Mouse (Mus musculus) embryo, embryonic 10.5 days (tissue): ENCODE measurements at regions not wholly inside any gene's neighbourhood (a gene's known extent, or its start where the extent isn't known, plus 50 kb on each side); places are given as distances from the start of the nearest gene placed in this dataset.

Source experiments
- DNase-seq: peaks from one replicate; pipeline ENCODE4 v3.0.0-alpha.2; 2015; ENCODE audit warnings: low spot score

DNA sequence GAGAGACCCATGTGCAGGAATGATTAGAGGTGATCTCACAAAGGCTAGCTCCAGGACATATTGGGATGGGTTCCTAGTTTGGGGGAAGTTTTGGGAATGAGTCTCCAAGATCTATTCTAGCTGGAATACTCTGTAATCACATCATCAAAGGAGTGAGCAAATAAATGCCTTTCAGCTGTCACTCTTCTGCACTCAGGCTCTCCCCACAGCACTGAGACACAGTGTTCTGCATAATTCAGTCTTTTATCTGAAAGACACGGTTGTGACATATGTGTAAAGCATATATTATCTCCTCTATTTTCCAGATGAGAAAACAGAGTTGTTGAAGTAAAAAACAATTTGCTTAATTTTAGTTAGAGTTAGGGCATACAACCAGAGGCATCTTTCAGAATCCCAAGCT, 457.3 kb upstream of the Isx start:
- peak; percentile 1 for DNase-seq
